In the genomic region with DNA sequence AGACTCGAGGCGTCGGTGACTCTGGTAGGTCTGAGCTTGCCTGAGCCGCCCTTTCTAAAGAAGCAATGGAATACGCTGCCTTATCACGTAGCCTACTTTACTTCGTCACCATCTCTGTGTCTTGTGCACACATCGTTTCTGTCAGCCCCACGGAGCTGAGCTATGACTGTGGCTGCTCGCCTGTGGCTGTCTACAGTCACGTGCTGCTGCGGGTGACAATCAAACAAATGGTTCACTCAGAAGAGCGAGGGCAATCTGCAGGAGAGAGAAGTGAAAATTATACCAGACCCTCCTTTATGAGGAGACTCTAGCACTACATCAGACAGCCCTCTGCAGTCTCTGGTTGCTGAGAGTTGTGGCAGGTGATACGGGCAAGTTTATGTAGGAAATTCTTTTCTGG, we compare ENCODE assay signal across 7 mouse cellular contexts.
A peak's percentile ranks its signal among the peaks of the same experiment; 100 is the strongest.
DNase-seq lines count a peak whose midpoint lies in the region; ATAC-seq lines count a peak whose summit lies in the region.

No protein-coding gene starts in this region.

- peak; percentile 73 for ATAC-seq in frontal cortex, adult (ENCODE audit: low TSS enrichment)

- intact Hi-C loops in left cerebral cortex, postnatal 14 days (cut with DNase I) = no loop called here
- intact Hi-C loops in left cerebral cortex, postnatal 10 days (cut with DNase I) = no loop called here
- intact Hi-C loops in heart, postnatal 10 days (cut with DNase I) = loop anchor here (5.0 kb wide), 2 partner anchors 74 to 131 kb away; a partner anchor contains a TSS

- peak; percentile 47 to 52 for DNase-seq in left cerebral cortex, postnatal 14 days (ENCODE audit: low spot score in 2 of 2)
- DNase-seq in left cerebral cortex, postnatal 10 days (ENCODE audit: extremely low spot score in 1 of 2, low spot score in 2 of 2) = no peak
- peak; percentile 53 to 58 for DNase-seq in heart, postnatal 10 days
- DNase-seq in right cerebral cortex, adult 2 months (ENCODE audit: low spot score in 2 of 2) = peak; percentile 55 to 57
- DNase-seq in MN1 (ENCODE audit: low spot score) = no peak
- no peak for DNase-seq in adrenal gland, adult 18-20 months (ENCODE audit: low spot score in 2 of 2)

Comparison
In these comparisons a context has a peak if more than half of its experiments do, and no peak if none do; other contexts are left out.
1. DNase-seq: peak in left cerebral cortex, postnatal 14 days (2 of 2), heart, postnatal 10 days (2 of 2) and right cerebral cortex, adult 2 months (2 of 2); none in left cerebral cortex, postnatal 10 days (0 of 2), MN1 (single experiment) and adrenal gland, adult 18-20 months (0 of 2).